Mouse (Mus musculus) embryonic fibroblast, embryonic 13.5 days (primary cell): ENCODE data around the gene Dnajb11.

Source experiments
- CTCF ChIP-seq: IDR thresholded peaks from 2 replicates; pipeline ENCODE4 v1.5.1; 2011; ENCODE audit warnings: mild to moderate bottlenecking, control low read depth, low read length, moderate library complexity, borderline replicate concordance; ENCODE audit not compliant: insufficient read depth
- POLR2A ChIP-seq: IDR thresholded peaks from 2 replicates; pipeline ENCODE4 v1.6.1; 2011; ENCODE audit warnings: low read depth, mild to moderate bottlenecking, control low read depth, low read length, moderate library complexity

DNA sequence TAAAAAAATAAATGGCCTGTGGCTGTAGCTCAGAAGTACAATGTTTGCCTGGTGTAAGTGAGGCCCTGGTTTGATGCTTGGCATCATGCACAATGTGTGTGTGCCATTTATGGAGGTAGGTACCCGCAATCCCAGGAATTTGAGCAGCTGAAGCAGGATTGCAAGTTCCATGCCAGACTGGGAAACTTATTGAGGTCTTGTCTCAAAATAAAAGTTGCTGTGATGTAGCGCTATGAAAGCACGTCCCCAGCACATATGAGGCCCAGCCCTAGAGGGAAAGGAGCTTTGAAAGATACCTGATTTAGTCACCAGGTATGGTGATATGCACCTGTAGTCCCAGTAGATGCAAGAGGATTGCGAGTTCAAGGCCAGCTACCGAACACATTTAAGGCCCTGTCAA is 64.1 kb downstream of the Dnajb11 start:
- TF ChIP-seq CTCF (no peak), POLR2A (no peak)
